Mouse (Mus musculus) liver, adult 2 months (tissue): ENCODE results near the gene Fermt1.

ENCODE experiments used
- CTCF ChIP-seq: fragments of 200-500 bp; IDR thresholded peaks from 2 replicates; pipeline ENCODE4 v1.5.1; 2011; ENCODE audit warnings: low read depth, low read length, control low read depth
- POLR2A ChIP-seq: fragments of 200-500 bp; IDR thresholded peaks from 2 replicates; pipeline ENCODE4 v1.6.1; 2011; ENCODE audit warnings: low read length, control low read depth; ENCODE audit not compliant: insufficient read depth; ENCODE audit errors: extremely low read depth

- TF ChIP-seq CTCF (no peak), POLR2A (no peak)
Measured at GRCm38 (mm10) chr2:132863325-132863724, 82.4 kb downstream of the Fermt1 start.
